Mouse (Mus musculus) inflammation-experienced regulatory T-cells (primary cell): ENCODE results near the gene Olfr31. TPM values are rescaled to one million over a fixed set of nuclear protein-coding genes. Genes with fewer than 3 reads are reported as not detected.

ENCODE experiments used
- polyA plus RNA-seq, 2 experiments: library from polyadenylated mRNA; unstranded; fragments of 100-300 nt; shearing (Covaris generic); gene quantifications; one replicate each; pipeline ENCODE4 v1.2.1; 2017

Gene Olfr31
- 1 to 10 TPM in 1 of 2 experiments, under 1 TPM in 1; 0.35 to 1.4 TPM for polyA plus RNA-seq

GRCm38 (mm10) chr14:14322528-14322927 lies at the start of gene Olfr31:
TSS of gene Olfr31 (plus strand) at chr14:14322828.

GRCm38 (mm10) chr14:14345948-14346812 lies 23.6 kb downstream of the Olfr31 start, which contains the start of gene Il3ra:
TSS of gene Il3ra (plus strand) at chr14:14346275.

Other genes starting within 250 kb of the Olfr31 start
- 100 to 1,000 TPM; 124 to 181 TPM for gene Psmd6, start 201.8 kb upstream of the Olfr31 start, polyA plus RNA-seq
- 1 to 10 TPM in 1 of 2 experiments, under 1 TPM in 1; 0.14 to 1.1 TPM for gene Olfr720, start 136.0 kb upstream of the Olfr31 start, polyA plus RNA-seq
- gene Il3ra, start 23.4 kb downstream of the Olfr31 start, polyA plus RNA-seq = 10 to 100 TPM in 1 of 2 experiments, 1 to 10 TPM in 1; 8.4 to 20.6 TPM
- not detected for gene Olfr721-ps1, start 78.5 kb downstream of the Olfr31 start, polyA plus RNA-seq